Mouse (Mus musculus) cortical plate, adult 2 months (tissue): Measurements from ENCODE around the gene Dhrs3. TPM values are rescaled to one million over a fixed set of nuclear protein-coding genes. Genes with fewer than 3 reads are reported as not detected.

Experiments used
- H3K27ac ChIP-seq: fragments of 200-500 bp; 2 replicates; pipeline ENCODE4 v1.5.1; 2012; ENCODE audit warnings: low read length, control low read depth, inconsistent platforms; ENCODE audit not compliant: insufficient read depth
- H3K4me1 ChIP-seq: fragments of 200-500 bp; 2 replicates; pipeline ENCODE4 v1.6.1; 2011; ENCODE audit warnings: low read length; ENCODE audit not compliant: control insufficient read depth, insufficient read depth
- H3K4me3 ChIP-seq: fragments of 200-500 bp; 2 replicates; pipeline ENCODE4 v1.5.1; 2011; ENCODE audit warnings: mild to moderate bottlenecking, low read length, control low read depth; ENCODE audit not compliant: insufficient read depth
- CTCF ChIP-seq: fragments of 200-500 bp; IDR thresholded peaks from 2 replicates; pipeline ENCODE4 v1.5.1; 2011; ENCODE audit warnings: mild to moderate bottlenecking, control low read depth, low read length; ENCODE audit not compliant: insufficient read depth; ENCODE audit errors: extremely low read depth
- POLR2A ChIP-seq: fragments of 200-500 bp; IDR thresholded peaks from 2 replicates; pipeline ENCODE4 v1.6.1; 2011; ENCODE audit warnings: mild to moderate bottlenecking, low read length, control low read depth; ENCODE audit not compliant: insufficient read depth; ENCODE audit errors: extremely low read depth
- polyA plus RNA-seq: library from polyadenylated mRNA; depleted of rRNA; stranded (reverse); fragments of >200 nt; gene quantifications from 2 replicates; pipeline ENCODE4 v1.2.3, GENCODE M21; 2012

Gene Dhrs3
- polyA plus RNA-seq, 1 experiment = 28.3 TPM

- Histone ChIP-seq H3K4me3 (no peak overlapping the region), H3K4me1 (no peaks in the 10 kb centered on the region), H3K27ac (no peak overlapping the region)
- no peak for TF ChIP-seq POLR2A
- TF ChIP-seq CTCF = no peak
Observed at GRCm38 (mm10) chr4:144928693-144929436, 36.2 kb downstream of the Dhrs3 start.

- no peaks in the 10 kb centered on the region for H3K4me1 ChIP-seq
- H3K27ac ChIP-seq = peak overlapping the region; percentile 72; the same call in 1 of the 2 replicates
- H3K4me3 ChIP-seq = no peak overlapping the region
- TF ChIP-seq CTCF = no peak
- TF ChIP-seq POLR2A = no peak
Observed at GRCm38 (mm10) chr4:144929811-144930221, 37.2 kb downstream of the Dhrs3 start.

- peak overlapping the region; percentile 72 for H3K27ac ChIP-seq
- TF ChIP-seq CTCF = no peak
- no peak for TF ChIP-seq POLR2A
Observed at GRCm38 (mm10) chr4:144930366-144930765, 37.7 kb downstream of the Dhrs3 start.

GRCm38 (mm10) chr4:144931167-144931566, 38.5 kb downstream of the Dhrs3 start:
- no peak overlapping the region for H3K27ac ChIP-seq
- TF ChIP-seq POLR2A (no peak), CTCF (no peak)
- H3K4me3 ChIP-seq = no peak overlapping the region
- no peaks in the 10 kb centered on the region for H3K4me1 ChIP-seq

More at GRCm38 (mm10) chr4:144930366-144930765, 37.7 kb downstream of the Dhrs3 start:
- Histone ChIP-seq H3K4me3 (no peak overlapping the region), H3K4me1 (no peaks in the 10 kb centered on the region)

- Histone ChIP-seq H3K4me1 (no peaks in the 10 kb centered on the region), H3K4me3 (no peak overlapping the region), H3K27ac (no peak overlapping the region)
- TF ChIP-seq POLR2A (no peak), CTCF (no peak)
Observed at GRCm38 (mm10) chr4:144934501-144934900, 41.9 kb downstream of the Dhrs3 start.

GRCm38 (mm10) chr4:144936563-144937154, 44.0 kb downstream of the Dhrs3 start:
- Histone ChIP-seq H3K4me3 (no peak overlapping the region), H3K4me1 (no peaks in the 10 kb centered on the region), H3K27ac (no peak overlapping the region)
- TF ChIP-seq POLR2A = no peak
- TF ChIP-seq CTCF = no peak

- H3K4me3 ChIP-seq = no peak overlapping the region
- no peak overlapping the region for H3K27ac ChIP-seq
- H3K4me1 ChIP-seq = no peaks in the 10 kb centered on the region
- TF ChIP-seq POLR2A (no peak), CTCF (no peak)
Observed at GRCm38 (mm10) chr4:144939847-144940411, 47.3 kb downstream of the Dhrs3 start.

- Histone ChIP-seq H3K4me1 (no peaks in the 10 kb centered on the region), H3K4me3 (no peak overlapping the region), H3K27ac (no peak overlapping the region)
- TF ChIP-seq POLR2A (no peak), CTCF (no peak)
Observed at GRCm38 (mm10) chr4:144940796-144941462, 48.3 kb downstream of the Dhrs3 start.

- TF ChIP-seq CTCF (no peak), POLR2A (no peak)
- Histone ChIP-seq H3K27ac (no peak overlapping the region), H3K4me3 (no peak overlapping the region), H3K4me1 (no peaks in the 10 kb centered on the region)
Observed at GRCm38 (mm10) chr4:144942433-144942832, 49.8 kb downstream of the Dhrs3 start.

- Histone ChIP-seq H3K27ac (no peak overlapping the region), H3K4me1 (no peaks in the 10 kb centered on the region), H3K4me3 (no peak overlapping the region)
- TF ChIP-seq POLR2A = no peak
- no peak for TF ChIP-seq CTCF
Observed at GRCm38 (mm10) chr4:144943273-144943672, 50.6 kb downstream of the Dhrs3 start.
